Mouse (Mus musculus) liver, postnatal 0 days (tissue): ENCODE data around the gene Ppp1r3c. TPM values are rescaled to one million over a fixed set of nuclear protein-coding genes. Genes with fewer than 3 reads are reported as not detected.

Source experiments
- ATAC-seq: fragments of 200-750 bp; cut with Nextera tagmentation; 2 replicates; pipeline ENCODE4 v1.8.0; 2017; ENCODE audit warnings: mild to moderate bottlenecking, moderate library complexity
- DNase-seq: peaks from one replicate; pipeline ENCODE4 v3.0.0-alpha.2; 2016
- H3K27ac ChIP-seq: fragments of 300-500 bp; sonication (generic); 2 replicates; pipeline ENCODE4 v1.5.1; 2014; ENCODE audit warnings: antibody characterized with exemption, moderate library complexity, mild to moderate bottlenecking, low read depth
- H3K27me3 ChIP-seq: fragments of 300-500 bp; sonication (generic); 2 replicates; pipeline ENCODE4 v1.6.1; 2014; ENCODE audit warnings: low read length, control low read depth, mixed read lengths; ENCODE audit not compliant: insufficient read depth
- H3K36me3 ChIP-seq: fragments of 300-500 bp; sonication (generic); replicated peaks from 2 replicates; pipeline ENCODE4 v1.6.1; 2014; ENCODE audit warnings: mild to moderate bottlenecking, control low read depth, low read length, moderate library complexity, mixed read lengths; ENCODE audit not compliant: insufficient read depth
- H3K4me1 ChIP-seq: fragments of 300-500 bp; sonication (generic); 2 replicates; pipeline ENCODE4 v1.6.1; 2014; ENCODE audit warnings: antibody characterized with exemption, mild to moderate bottlenecking, control low read depth; ENCODE audit not compliant: insufficient read depth
- H3K4me2 ChIP-seq: fragments of 300-500 bp; sonication (generic); 2 replicates; pipeline ENCODE4 v1.6.1; 2014; ENCODE audit warnings: low read depth, mild to moderate bottlenecking, low read length, moderate library complexity, mixed read lengths
- H3K4me3 ChIP-seq: fragments of 300-500 bp; sonication (generic); 2 replicates; pipeline ENCODE4 v1.5.1; 2014; ENCODE audit warnings: low read depth, low read length
- H3K9ac ChIP-seq: fragments of 300-500 bp; sonication (generic); replicated peaks from 2 replicates; pipeline ENCODE4 v1.6.1; 2014; ENCODE audit warnings: mild to moderate bottlenecking, moderate library complexity
- H3K9me3 ChIP-seq: fragments of 300-500 bp; sonication (generic); 2 replicates; pipeline ENCODE4 v1.6.1; 2016; ENCODE audit warnings: mild to moderate bottlenecking, control low read depth, low read length, mixed read lengths
- CTCF ChIP-seq: sonication (generic); IDR thresholded peaks from 2 replicates; pipeline ENCODE4 v1.5.1; 2016; ENCODE audit warnings: antibody characterized with exemption, low read depth
- EP300 ChIP-seq: IDR thresholded peaks from 2 replicates; pipeline ENCODE4 v1.6.1; 2016; ENCODE audit warnings: antibody characterized with exemption, low read depth, mild to moderate bottlenecking
- WGBS: fragments of 180-500 bp; shearing (Covaris S2); extraction: QIAGEN DNeasy Blood & Tissue Kit; methylation state at CpG from one replicate; pipeline ENCODE4 v1.1.7; 2014; ENCODE audit not compliant: insufficient replicate concordance; 5-methylcytosine and 5-hydroxymethylcytosine counted together
- polyA plus RNA-seq: library from polyadenylated mRNA; unstranded; fragments of >200 nt; fragmentation: Nextera tagmentation; extraction: Ambion mirVana; gene quantifications from 2 replicates; pipeline ENCODE4 v1.2.1, GENCODE M21; 2015

Ppp1r3c gene
- polyA plus RNA-seq = 11.3 and 12.0 TPM in 2 replicates

DNA sequence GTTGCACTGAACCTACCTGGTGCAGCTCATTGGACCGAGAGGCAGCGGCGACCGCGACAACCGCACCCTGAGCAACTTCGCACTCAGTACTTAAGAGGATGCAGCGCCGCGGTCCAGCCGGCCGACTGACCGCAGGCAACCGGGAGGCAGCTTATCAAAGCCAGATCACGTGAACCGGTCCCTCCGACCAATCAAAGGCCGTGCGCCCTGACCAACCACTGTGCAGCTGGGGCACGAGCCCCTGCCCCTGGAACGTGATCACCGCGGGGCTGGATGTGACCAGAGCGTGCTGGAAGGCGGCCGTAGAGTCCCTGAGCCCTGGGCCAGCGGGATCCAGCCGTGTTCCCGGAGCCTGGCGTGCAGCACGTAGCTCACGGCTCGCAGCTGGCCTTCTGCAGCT lies at the start of gene Ppp1r3c:
Gene Ppp1r3c, minus strand, starts transcription at position 117 of the 400 bp plus-strand sequence.
- Histone ChIP-seq H3K9me3 (no peaks in the 10 kb centered on the region), H3K4me3 (peak within 1 kb of the TSS; percentile 42), H3K4me1 (0 out of 2 replicates have a peak, but pooled peaks cover 7% of the 10 kb centered on the region), H3K27ac (peak within 1 kb of the TSS; percentile 90), H3K36me3 (no peaks in the 10 kb centered on the region; the same call in 1 of the 2 replicates), H3K9ac (peak within 1 kb of the TSS; percentile 61), H3K4me2 (peak within 1 kb of the TSS; percentile 58), H3K27me3 (no peaks in the 10 kb centered on the region)
- WGBS = under 1% methylated on average over 33 of the region's 33 CpGs
- ATAC-seq (peak; percentile 99), DNase-seq (peak; percentile 85)
- TF ChIP-seq CTCF (peak; percentile 13; the same call in 1 of the 2 replicates), EP300 (no peak)

GRCm38 (mm10) chr19:36783179-36783578 lies 46.7 kb upstream of the Ppp1r3c start:
- 64% methylated on average over 6 of the region's 6 CpGs for WGBS
- ATAC-seq = no peak
- H3K27me3 ChIP-seq = no peaks in the 10 kb centered on the region

DNA sequence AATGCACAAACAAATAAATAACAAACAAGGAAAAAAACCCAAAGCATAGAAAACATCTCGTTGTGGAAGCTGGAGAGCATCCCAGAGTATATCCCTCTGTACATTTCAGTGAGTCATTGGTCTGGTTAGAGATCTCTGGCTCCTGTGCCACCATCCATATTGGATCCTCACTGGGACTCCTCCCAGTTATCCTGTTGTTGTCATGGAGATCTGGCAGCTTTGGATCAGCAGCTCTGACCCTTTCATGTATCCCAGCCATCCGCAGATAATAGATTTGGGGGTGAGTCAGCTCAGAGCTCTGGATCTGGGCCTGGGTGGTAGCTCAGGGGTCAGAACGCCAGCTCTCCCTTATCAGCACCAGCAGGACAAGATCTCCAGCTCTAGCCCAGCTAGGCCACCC lies 46.1 kb upstream of the Ppp1r3c start:
- no peak for ATAC-seq
- WGBS = 64% methylated on average over 3 of the region's 3 CpGs
- Histone ChIP-seq H3K9me3 (no peaks in the 10 kb centered on the region), H3K27me3 (no peaks in the 10 kb centered on the region), H3K27ac (0 out of 2 replicates have a peak overlapping the region, but pooled peaks have one; percentile 68), H3K4me3 (no peak overlapping the region), H3K9ac (no peak overlapping the region), H3K36me3 (no peaks in the 10 kb centered on the region), H3K4me1 (0 out of 2 replicates have a peak, but pooled peaks cover 4% of the 10 kb centered on the region), H3K4me2 (no peak overlapping the region)
- TF ChIP-seq CTCF (no peak), EP300 (no peak)
- no peak for DNase-seq

More at GRCm38 (mm10) chr19:36783179-36783578, 46.7 kb upstream of the Ppp1r3c start:
- DNase-seq = no peak
- Histone ChIP-seq H3K27ac (no peak overlapping the region), H3K4me2 (no peak overlapping the region), H3K36me3 (no peaks in the 10 kb centered on the region), H3K4me3 (no peak overlapping the region), H3K4me1 (0 out of 2 replicates have a peak, but pooled peaks cover 4% of the 10 kb centered on the region), H3K9me3 (no peaks in the 10 kb centered on the region), H3K9ac (no peak overlapping the region)
- TF ChIP-seq CTCF (no peak), EP300 (no peak)

- Histone ChIP-seq H3K9ac (no peak overlapping the region), H3K4me2 (no peak overlapping the region), H3K27ac (peak overlapping the region; percentile 68), H3K4me1 (0 out of 2 replicates have a peak, but pooled peaks cover 4% of the 10 kb centered on the region), H3K27me3 (no peaks in the 10 kb centered on the region), H3K4me3 (no peak overlapping the region), H3K36me3 (no peaks in the 10 kb centered on the region), H3K9me3 (no peaks in the 10 kb centered on the region)
- DNase-seq = no peak
- no peak for TF ChIP-seq CTCF
- no peak for TF ChIP-seq EP300
- 58% methylated on average over 3 of the region's 3 CpGs for WGBS
- ATAC-seq = peak; percentile 47
Measured at GRCm38 (mm10) chr19:36781996-36782395, 45.5 kb upstream of the Ppp1r3c start.

DNA sequence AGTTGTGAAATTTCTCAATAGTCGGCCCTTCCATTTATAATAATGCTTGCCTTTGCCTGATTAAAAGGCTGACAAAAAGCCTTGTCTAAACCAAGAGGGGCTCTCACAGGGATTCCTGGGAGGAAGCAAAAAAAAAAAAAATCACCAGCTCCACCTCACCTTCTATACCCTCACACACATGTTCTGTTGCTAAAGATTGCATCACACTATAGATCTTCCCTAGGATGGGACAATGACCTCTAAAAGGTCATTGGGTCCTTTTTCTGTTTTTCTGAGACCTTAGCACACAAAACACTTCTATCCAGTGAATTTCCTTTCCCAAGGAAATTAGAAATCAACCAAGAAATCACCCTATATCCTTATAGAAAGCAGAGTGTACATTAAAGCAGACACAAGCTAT lies 43.9 kb upstream of the Ppp1r3c start:
- DNase-seq (no peak), ATAC-seq (peak; percentile 78)
- no peak overlapping the region for H3K4me3 ChIP-seq
- H3K27ac ChIP-seq = peak overlapping the region; percentile 68
- TF ChIP-seq EP300 = no peak
- H3K36me3 ChIP-seq = no peaks in the 10 kb centered on the region
- H3K27me3 ChIP-seq = no peaks in the 10 kb centered on the region
- no peaks in the 10 kb centered on the region for H3K9me3 ChIP-seq
- no peak overlapping the region for H3K4me2 ChIP-seq
- no peak overlapping the region for H3K9ac ChIP-seq
- H3K4me1 ChIP-seq = 0 out of 2 replicates have a peak, but pooled peaks cover 4% of the 10 kb centered on the region
- 55% methylated on average over 1 of the region's 1 CpGs for WGBS

- DNase-seq (no peak), ATAC-seq (peak; percentile 60; the same call in 1 of the 2 replicates)
- peak overlapping the region; percentile 68 for H3K27ac ChIP-seq
- no peak overlapping the region for H3K4me3 ChIP-seq
- no peaks in the 10 kb centered on the region for H3K27me3 ChIP-seq
- H3K9ac ChIP-seq = no peak overlapping the region
- no peak overlapping the region for H3K4me2 ChIP-seq
- H3K36me3 ChIP-seq = no peaks in the 10 kb centered on the region
- TF ChIP-seq EP300 (no peak), CTCF (no peak)
- H3K4me1 ChIP-seq = 0 out of 2 replicates have a peak, but pooled peaks cover 4% of the 10 kb centered on the region
- WGBS = 58% methylated on average over 3 of the region's 3 CpGs
- H3K9me3 ChIP-seq = no peaks in the 10 kb centered on the region
Measured at GRCm38 (mm10) chr19:36779765-36780164, 43.3 kb upstream of the Ppp1r3c start.
